40 mouse cellular contexts compared by ENCODE assay signal in the genomic region with DNA sequence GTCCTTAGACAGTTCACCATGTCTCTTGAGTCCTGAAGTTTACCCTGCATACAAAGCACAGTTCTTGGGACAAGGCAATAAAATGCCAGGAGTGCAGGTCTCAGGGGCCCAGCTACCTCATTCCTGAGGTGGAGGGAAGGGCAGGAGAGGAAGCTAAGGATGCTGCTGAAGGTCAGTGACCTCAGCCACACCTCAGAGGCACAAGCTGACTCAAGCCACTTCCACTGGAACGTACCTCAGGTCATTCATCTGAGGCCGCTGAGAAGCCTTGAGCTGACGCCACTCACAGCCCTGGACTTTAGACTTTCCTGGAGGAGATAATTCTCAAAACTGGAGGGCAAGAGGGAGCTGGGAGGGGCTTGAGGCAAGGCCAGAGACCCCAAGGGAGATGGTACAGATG. TPM values are rescaled to one million over a fixed set of nuclear protein-coding genes. Genes with fewer than 3 reads are reported as not detected.
DNase-seq lines count a peak whose midpoint lies in the region; ATAC-seq and TF ChIP-seq lines count a peak whose summit lies in the region.
"Had no signal": no experiment of that assay in that cellular context is flagged by ENCODE, and none has a peak within 500 bp of the region (broad histone marks: within the 10 kb centered on the region; RNA-seq: fewer than 3 reads in every experiment).

No protein-coding gene starts in this region.

- H3K27ac ChIP-seq in ES-E14 (ENCODE audit: insufficient read depth, low read depth, low read length, poor library complexity, severe bottlenecking), result peak overlapping the region; percentile 3; the same call in 1 of the 2 replicates
- H3K27ac ChIP-seq in intestine, embryonic 16.5 days (ENCODE audit: low read length), result peak overlapping the region; percentile 72
- no peak overlapping the region for H3K27ac ChIP-seq in forebrain, postnatal 0 days (ENCODE audit: low read depth, low read length)
- H3K27ac ChIP-seq: forebrain, embryonic 13.5 days; hindbrain, embryonic 10.5 days; hindbrain, embryonic 15.5 days; layer of hippocampus, adult 2 months; limb, embryonic 13.5 days; lung, embryonic 15.5 days had no signal

- peak overlapping the region; percentile 38 for H3K4me2 ChIP-seq in intestine, embryonic 16.5 days (ENCODE audit: low read depth, low read length)
- no peak overlapping the region for H3K4me2 ChIP-seq in forebrain, postnatal 0 days (ENCODE audit: low read depth)
- H3K4me2 ChIP-seq: forebrain, embryonic 13.5 days; hindbrain, embryonic 15.5 days; limb, embryonic 13.5 days; liver, embryonic 11.5 days; lung, embryonic 15.5 days; midbrain, embryonic 11.5 days had no signal

- peak; percentile 41 for ATAC-seq in intestine, embryonic 16.5 days
- ATAC-seq in forebrain, postnatal 0 days, result no peak
- ATAC-seq: activated CD4-positive, CD25-positive, alpha-beta regulatory T cell, adult 4 months; CD4-positive, CD25-positive, alpha-beta regulatory T cell, adult 4 months; forebrain, embryonic 13.5 days; inflammation-experienced regulatory T-cells, adult 6 months; midbrain, embryonic 16.5 days had no signal

- no peak for TF ChIP-seq CTCF in forebrain, postnatal 0 days (IDR thresholded peaks at IDR 0.05; ENCODE audit: low read depth)

- H3K36me3 ChIP-seq in ES-E14 (ENCODE audit: control insufficient read depth, insufficient read depth, low read length, poor library complexity, severe bottlenecking), result no peaks in the 10 kb centered on the region
- no peaks in the 10 kb centered on the region for H3K36me3 ChIP-seq in intestine, embryonic 16.5 days (ENCODE audit: control insufficient read depth, insufficient read depth, low read length)
- H3K36me3 ChIP-seq in forebrain, postnatal 0 days (ENCODE audit: insufficient read depth), result no peaks in the 10 kb centered on the region
- H3K36me3 ChIP-seq: hindbrain, embryonic 10.5 days; hindbrain, embryonic 15.5 days; limb, embryonic 13.5 days; lung, embryonic 15.5 days had no signal

- no peak overlapping the region for H3K4me3 ChIP-seq in ES-E14 (ENCODE audit: insufficient read depth in 1 of 2, low read depth in 1 of 2, low read length in 2 of 2, poor library complexity in 1 of 2, severe bottlenecking in 1 of 2)
- peak overlapping the region; percentile 4; the same call in 1 of the 2 replicates for H3K4me3 ChIP-seq in intestine, embryonic 16.5 days (ENCODE audit: low read length)
- H3K4me3 ChIP-seq in forebrain, postnatal 0 days (ENCODE audit: low read depth, low read length), result no peak overlapping the region
- H3K4me3 ChIP-seq: forebrain, embryonic 13.5 days; hindbrain, embryonic 10.5 days; hindbrain, embryonic 15.5 days; layer of hippocampus, adult 2 months; limb, embryonic 13.5 days; lung, embryonic 15.5 days had no signal

- 75% methylated on average over 3 of the region's 3 CpGs for WGBS in intestine, embryonic 16.5 days
- 93% methylated on average over 3 of the region's 3 CpGs for WGBS in forebrain, postnatal 0 days

- H3K9me3 ChIP-seq in ES-E14 (ENCODE audit: control insufficient read depth, insufficient read depth, low read depth, low read length), result peaks cover 12% of the 10 kb centered on the region
- no peaks in the 10 kb centered on the region for H3K9me3 ChIP-seq in intestine, embryonic 16.5 days (ENCODE audit: control insufficient read depth, low read length)
- H3K9me3 ChIP-seq in forebrain, postnatal 0 days (ENCODE audit: low read length), result no peaks in the 10 kb centered on the region
- H3K9me3 ChIP-seq: forebrain, embryonic 13.5 days; hindbrain, embryonic 10.5 days; hindbrain, embryonic 15.5 days; limb, embryonic 13.5 days; lung, embryonic 15.5 days had no signal

- peaks cover 4 to 13% of the 10 kb centered on the region in 2 experiments; a peak in 3 of 4 replicates for H3K4me1 ChIP-seq in ES-E14 (ENCODE audit: control insufficient read depth in 2 of 2, insufficient read depth in 2 of 2, low read length in 2 of 2, poor library complexity in 1 of 2)
- H3K4me1 ChIP-seq in intestine, embryonic 16.5 days (ENCODE audit: control insufficient read depth, insufficient read depth, low read length), result peaks cover 3% of the 10 kb centered on the region; the same call in 1 of the 2 replicates
- no peaks in the 10 kb centered on the region for H3K4me1 ChIP-seq in forebrain, postnatal 0 days (ENCODE audit: insufficient read depth)
- H3K4me1 ChIP-seq: forebrain, embryonic 13.5 days; hindbrain, embryonic 15.5 days had no signal

- H3K9ac ChIP-seq in ES-E14 (ENCODE audit: insufficient read depth, low read depth, low read length, poor library complexity, severe bottlenecking), result no peak overlapping the region
- H3K9ac ChIP-seq in intestine, embryonic 16.5 days (ENCODE audit: low read depth, low read length), result peak overlapping the region; percentile 51; the same call in 1 of the 2 replicates
- no peak overlapping the region for H3K9ac ChIP-seq in forebrain, postnatal 0 days
- H3K9ac ChIP-seq: forebrain, embryonic 13.5 days; hindbrain, embryonic 15.5 days; limb, embryonic 13.5 days; lung, embryonic 15.5 days had no signal

- DNase-seq in kidney, adult 18-20 months, result peak; percentile 32
- no peak for DNase-seq in kidney, postnatal 4 days
- DNase-seq in ES-E14 (ENCODE audit: low read depth, low spot score), result no peak
- peak; percentile 61 to 64 for DNase-seq in kidney, postnatal 36 days
- no peak for DNase-seq in cerebellum, adult 8-10 months
- no peak for DNase-seq in forebrain, postnatal 0 days
- DNase-seq: adrenal gland, adult 2 months; cerebellum, adult 9-10 months; cerebellum, postnatal 36 days; gastrocnemius, postnatal 25 days; heart, adult 18-20 months; heart, postnatal 14 days; lung, postnatal 36 days; right cerebral cortex, postnatal 4 days; thymus, postnatal 25 days had no signal

- in situ Hi-C loops in ES-E14 (cut with MboI; ENCODE audit: low sequenced_read_pairs in 2 of 2, unreplicated experiment in 2 of 2), result no loop called here

- no peaks in the 10 kb centered on the region for H3K27me3 ChIP-seq in intestine, embryonic 16.5 days (replicated peaks; ENCODE audit: control insufficient read depth, insufficient read depth, low read length)
- H3K27me3 ChIP-seq in forebrain, postnatal 0 days (ENCODE audit: insufficient read depth, low read length), result no peaks in the 10 kb centered on the region
- H3K27me3 ChIP-seq: forebrain, embryonic 13.5 days; hindbrain, embryonic 15.5 days; limb, embryonic 13.5 days; lung, embryonic 15.5 days had no signal

TF ChIP-seq in ES-E14, 5 proteins besides CTCF, POLR2A, EP300 and RAD21:
- TF ChIP-seq HCFC1 (IDR thresholded peaks at IDR 0.05; ENCODE audit: borderline replicate concordance, insufficient read depth, low read length), result no peak
- TF ChIP-seq MAFK (IDR thresholded peaks at IDR 0.05; ENCODE audit: insufficient read depth, low read depth, low read length), result no peak
- TF ChIP-seq CHD2 (IDR thresholded peaks at IDR 0.05; ENCODE audit: low read depth, low read length), result no peak
- no peak for TF ChIP-seq ZNF384 (IDR thresholded peaks at IDR 0.05; ENCODE audit: low read depth, low read length)
- TF ChIP-seq ZC3H11A (IDR thresholded peaks at IDR 0.05; ENCODE audit: borderline replicate concordance, low read depth, low read length), result no peak

RNA-seq across cellular contexts. Expression of a gene that starts 1.3 kb away (rescaled TPM):
- total RNA-seq in ES-E14 (2012; rRNA removed), result 0.79 and 1.1 TPM in 2 replicates
- polyA plus RNA-seq in intestine, embryonic 16.5 days (2015; fragmentation: Nextera tagmentation; extraction: Ambion mirVana), result 157 and 177 TPM in 2 replicates
- not detected in 2 replicates for total RNA-seq in forebrain, postnatal 0 days (2014; rRNA removed)
- 0.13 and 0.25 TPM in 2 replicates for polyA plus RNA-seq in forebrain, postnatal 0 days (2015; fragmentation: Nextera tagmentation; extraction: Ambion mirVana)
- total RNA-seq: gastrocnemius, adult 18-20 months; gastrocnemius, postnatal 25 days; layer of hippocampus, adult 2 months; layer of hippocampus, postnatal 25 days; left cerebral cortex, adult 8-10 months; left cerebral cortex, postnatal 36 days; megakaryocyte, adult 5-6 weeks; neutrophil, adult 5-6 weeks had no signal
- polyA plus RNA-seq: activated CD4-positive, CD25-positive, alpha-beta regulatory T cell, adult 4 months; CD4-positive, CD25-positive, alpha-beta regulatory T cell, adult 4 months; frontal cortex, adult 2 months; inflammation-experienced regulatory T-cells, adult 6 months had no signal

RNA-seq across cellular contexts. Expression of a gene that starts 7.1 kb away (rescaled TPM):
- total RNA-seq in ES-E14 (2012; rRNA removed), result not detected in 2 replicates
- polyA plus RNA-seq in intestine, embryonic 16.5 days (2015; fragmentation: Nextera tagmentation; extraction: Ambion mirVana), result 2.1 and 3.0 TPM in 2 replicates
- not detected in 2 replicates for total RNA-seq in forebrain, postnatal 0 days (2014; rRNA removed)
- 0.24 TPM in 1 of 2 replicates, not detected in the other for polyA plus RNA-seq in forebrain, postnatal 0 days (2015; fragmentation: Nextera tagmentation; extraction: Ambion mirVana)
- total RNA-seq: adrenal gland, adult 2 months; adrenal gland, postnatal 4 days; gastrocnemius, adult 18-20 months; gastrocnemius, postnatal 25 days; heart, adult 18-20 months; heart, postnatal 14 days; layer of hippocampus, adult 2 months; layer of hippocampus, postnatal 25 days; left cerebral cortex, adult 8-10 months; left cerebral cortex, postnatal 36 days; neutrophil, adult 5-6 weeks had no signal
- polyA plus RNA-seq: activated CD4-positive, CD25-positive, alpha-beta regulatory T cell, adult 4 months; adrenal gland, adult 2 months; CD4-positive, CD25-positive, alpha-beta regulatory T cell, adult 4 months; embryonic facial prominence, embryonic 11.5 days; forebrain, embryonic 13.5 days; frontal cortex, adult 2 months; heart, embryonic 14.5 days; hindbrain, embryonic 10.5 days; limb, embryonic 13.5 days; liver, embryonic 11.5 days; liver, embryonic 16.5 days; lung, embryonic 15.5 days; midbrain, embryonic 11.5 days; neural tube, embryonic 11.5 days had no signal

RNA-seq across cellular contexts. Expression of a gene that starts 58.2 kb away (rescaled TPM):
- total RNA-seq in ES-E14 (2012; rRNA removed), result 17.8 and 18.2 TPM in 2 replicates
- 79.9 and 83.0 TPM in 2 replicates for polyA plus RNA-seq in intestine, embryonic 16.5 days (2015; fragmentation: Nextera tagmentation; extraction: Ambion mirVana)
- 38.4 and 47.6 TPM in 2 replicates for total RNA-seq in forebrain, postnatal 0 days (2014; rRNA removed)
- polyA plus RNA-seq in forebrain, postnatal 0 days (2015; fragmentation: Nextera tagmentation; extraction: Ambion mirVana), result 44.6 and 47.6 TPM in 2 replicates

Comparison
In these comparisons a context has a peak if more than half of its experiments do, and no peak if none do; other contexts are left out.
1. DNase-seq: peak in kidney, adult 18-20 months (single experiment) and kidney, postnatal 36 days (2 of 2); none in kidney, postnatal 4 days (0 of 2), ES-E14 (single experiment), cerebellum, adult 8-10 months (single experiment) and forebrain, postnatal 0 days (single experiment).